Mouse (Mus musculus) liver, adult (tissue): ENCODE data around the gene Gjc3.

ENCODE experiments used
- GATA4 ChIP-seq: IDR thresholded peaks from 2 replicates; pipeline ENCODE4 v1.6.1; 2014; ENCODE audit warnings: mild to moderate bottlenecking, low read length; ENCODE audit not compliant: insufficient replicate concordance

Gjc3 gene

GRCm38 (mm10) chr5:137962945-137963344 is at the start of gene Gjc3:
Gjc3 (minus strand) TSS chr5:137963098.
- TF ChIP-seq GATA4 = no peak

DNA sequence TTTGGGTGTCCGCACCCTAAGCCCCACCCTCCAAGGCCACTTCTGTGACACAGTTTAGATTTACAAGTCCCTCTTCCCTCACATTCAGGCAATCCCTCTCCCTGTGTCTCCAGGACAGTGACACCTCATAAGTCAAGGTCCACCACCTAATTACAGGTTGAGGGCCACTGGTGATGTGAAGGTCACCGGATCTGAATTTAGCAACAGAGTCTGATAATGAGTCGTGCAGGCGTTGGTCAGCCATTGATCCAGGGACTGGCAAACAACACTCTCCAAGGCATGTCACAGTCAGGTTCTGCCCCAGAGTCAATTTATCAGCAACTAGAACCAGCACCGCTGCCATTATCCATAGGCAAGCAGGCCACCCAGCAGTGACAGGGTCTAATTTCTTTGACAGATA is 49.5 kb upstream of the Gjc3 start:
- peak; percentile 62; the same call in 1 of the 2 replicates for TF ChIP-seq GATA4

DNA sequence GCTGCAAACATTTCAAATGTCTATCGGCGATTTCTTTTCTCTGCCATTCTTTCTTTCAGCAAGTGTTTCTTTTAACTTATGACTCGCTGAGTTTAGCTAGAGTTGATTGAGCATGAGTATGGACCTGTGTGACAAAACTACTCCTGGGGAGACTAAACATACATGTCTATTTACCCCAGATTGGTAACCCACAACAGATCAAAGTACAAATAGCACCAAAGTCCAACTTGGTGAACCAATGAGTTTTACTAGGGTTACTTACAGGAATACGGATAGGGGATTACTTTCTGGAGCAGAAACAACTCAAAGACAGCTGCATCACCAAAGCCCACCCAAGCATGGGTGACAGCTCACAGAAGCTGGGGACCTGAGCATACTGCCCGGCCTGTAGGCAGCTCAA is 46.5 kb upstream of the Gjc3 start:
- no peak for TF ChIP-seq GATA4

- no peak for TF ChIP-seq GATA4
These were observed 23.5 kb upstream of the Gjc3 start for GRCm38 (mm10) chr5:137986351-137986750.

GRCm38 (mm10) chr5:137981300-137981699 is 18.4 kb upstream of the Gjc3 start, which contains the start of gene Azgp1:
Azgp1 (plus strand) TSS chr5:137981520.
- no peak for TF ChIP-seq GATA4

DNA sequence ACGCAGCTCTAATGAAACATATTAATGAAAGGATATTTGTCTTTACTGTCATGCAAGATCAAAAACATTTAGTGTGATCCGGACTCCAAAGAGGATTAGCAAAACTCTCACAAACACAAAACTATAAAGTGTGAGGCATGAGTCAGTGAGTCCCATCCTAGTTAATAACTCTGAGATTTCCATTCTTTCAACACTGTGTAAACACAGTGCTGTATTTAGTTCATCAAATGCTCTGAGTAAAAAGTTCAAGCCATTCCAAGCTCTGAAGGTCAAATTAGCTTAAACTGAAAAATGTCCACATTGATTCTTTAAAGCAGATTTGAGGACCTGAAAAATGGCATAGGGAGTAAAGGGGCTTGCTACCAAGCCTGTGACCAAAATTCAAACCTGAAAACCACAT is 16.2 kb upstream of the Gjc3 start:
- no peak for TF ChIP-seq GATA4

DNA sequence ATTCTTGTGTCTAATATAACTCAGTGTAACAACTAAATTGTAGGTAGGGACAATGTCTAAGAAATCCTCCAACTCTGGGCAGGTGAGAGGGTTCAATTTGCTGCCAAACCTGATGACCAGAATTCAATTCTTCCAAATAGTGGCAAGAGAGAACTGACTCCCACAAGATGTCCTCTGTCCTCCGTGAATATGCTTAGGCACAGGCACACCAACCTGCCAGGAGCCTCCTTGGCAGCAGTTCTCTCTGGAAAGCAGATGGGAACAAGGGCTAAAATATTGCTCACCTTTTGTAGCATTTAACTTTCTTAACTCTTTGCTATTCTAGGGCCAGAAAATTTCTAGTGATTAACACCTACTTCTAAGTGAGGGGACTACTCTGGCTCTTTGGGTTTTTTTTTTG is 14.4 kb upstream of the Gjc3 start:
- no peak for TF ChIP-seq GATA4

GRCm38 (mm10) chr5:137975434-137975833 is 12.5 kb upstream of the Gjc3 start:
- TF ChIP-seq GATA4 = no peak

DNA sequence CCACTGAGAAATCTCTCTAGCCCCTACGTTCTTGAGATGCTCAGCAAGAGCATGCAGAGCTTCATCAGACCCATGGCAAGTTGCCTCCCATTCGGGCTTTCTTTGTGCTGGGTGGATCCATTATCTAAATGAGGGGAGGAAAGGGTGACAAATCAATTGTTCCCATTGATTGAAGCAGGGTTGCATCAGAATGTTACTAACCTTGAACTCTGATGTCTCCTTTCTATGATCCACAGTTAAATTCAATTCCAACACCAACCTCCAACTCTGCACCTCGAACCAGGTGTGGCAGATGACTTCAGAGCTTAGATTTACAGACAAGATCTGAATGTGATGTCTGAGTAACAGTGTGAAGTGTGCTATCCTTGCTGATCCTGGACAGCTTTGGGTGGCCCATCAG is 11.8 kb upstream of the Gjc3 start:
- TF ChIP-seq GATA4 = peak; percentile 31; the same call in 1 of the 2 replicates

DNA sequence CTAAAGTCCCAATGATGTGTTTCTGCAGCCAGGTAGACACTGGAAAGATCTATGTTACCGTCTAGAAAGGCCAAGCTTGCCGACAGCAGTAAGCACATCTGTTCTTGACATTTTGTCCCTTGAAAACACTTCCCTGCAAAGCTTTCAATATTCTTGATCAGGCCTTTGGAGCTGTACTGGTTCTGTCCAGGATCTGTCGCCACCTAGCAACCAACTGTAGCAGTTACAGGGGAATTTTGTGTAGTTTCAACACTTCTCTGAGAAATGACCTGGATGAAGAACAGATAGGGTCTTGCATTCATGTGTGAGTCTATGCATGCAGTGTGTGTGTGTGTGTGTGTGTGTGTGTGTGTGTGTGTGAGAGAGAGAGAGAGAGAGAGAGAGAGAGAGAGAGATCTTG is 10.8 kb upstream of the Gjc3 start:
- no peak for TF ChIP-seq GATA4

DNA sequence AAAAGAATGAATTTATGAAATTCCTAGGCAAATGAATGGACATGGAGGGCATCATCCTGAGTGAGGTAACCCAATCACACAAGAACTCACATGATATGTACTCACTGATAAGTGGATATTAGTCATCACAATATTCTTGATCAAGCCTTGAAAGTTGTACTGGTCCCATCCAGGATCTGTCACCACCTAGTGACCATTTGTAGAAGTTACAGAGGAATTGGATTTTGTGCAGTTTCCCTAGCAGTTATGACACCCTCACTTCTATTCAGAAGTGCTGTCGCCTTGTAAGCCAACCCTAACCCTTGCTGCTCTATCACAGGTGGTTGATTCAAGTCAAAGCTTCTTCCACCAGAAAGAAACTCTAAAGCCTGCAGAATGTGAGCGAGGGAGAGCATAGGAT is 10.3 kb upstream of the Gjc3 start:
- TF ChIP-seq GATA4 = no peak

DNA sequence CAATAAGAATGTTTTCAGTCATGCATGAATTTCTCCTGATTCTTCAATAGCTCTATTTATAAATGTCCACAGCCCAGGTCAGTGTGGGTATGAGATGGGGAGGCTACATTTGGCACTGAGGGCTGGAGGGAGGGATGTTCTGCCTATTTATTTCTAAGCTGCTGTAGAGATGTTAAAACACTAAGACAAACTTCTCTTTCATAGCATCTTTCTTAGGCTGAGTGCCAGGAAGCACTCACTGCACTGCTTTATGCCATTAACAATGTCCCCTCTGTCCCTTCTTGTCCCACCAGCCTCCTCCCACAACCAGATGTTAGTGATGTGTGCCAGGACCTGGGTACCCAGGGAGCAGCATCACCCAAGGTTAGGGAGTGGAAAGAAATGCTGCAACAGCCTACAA is 3.6 kb upstream of the Gjc3 start:
- no peak for TF ChIP-seq GATA4

- TF ChIP-seq GATA4 = no peak
These were observed 6.5 kb downstream of the Gjc3 start for GRCm38 (mm10) chr5:137956404-137956803.

DNA sequence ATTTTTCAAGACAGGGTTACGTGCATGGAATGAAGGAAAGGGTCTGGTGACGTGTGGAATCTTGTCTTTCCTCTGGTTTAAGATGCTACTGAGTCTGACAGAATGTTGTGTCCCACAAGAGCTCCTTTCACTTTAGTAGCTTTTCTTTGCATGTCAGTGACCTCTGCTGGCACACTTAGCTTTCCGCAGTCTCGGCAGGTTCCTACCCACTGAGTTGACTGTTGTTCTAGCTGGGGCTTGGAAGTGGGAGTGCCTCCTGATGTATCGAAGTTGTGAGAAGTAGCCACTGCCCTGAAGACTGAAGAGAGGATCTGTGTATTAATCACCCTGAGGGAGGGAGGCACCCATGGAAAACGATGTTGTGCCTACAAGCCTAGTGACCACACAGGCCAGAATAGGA is 11.7 kb downstream of the Gjc3 start:
- TF ChIP-seq GATA4 = no peak

GRCm38 (mm10) chr5:137947303-137947702 is 15.6 kb downstream of the Gjc3 start:
- TF ChIP-seq GATA4 = no peak

- TF ChIP-seq GATA4 = no peak
These were observed 19.8 kb downstream of the Gjc3 start for GRCm38 (mm10) chr5:137943133-137943532.

GRCm38 (mm10) chr5:137940948-137941347 is 21.9 kb downstream of the Gjc3 start:
- no peak for TF ChIP-seq GATA4

DNA sequence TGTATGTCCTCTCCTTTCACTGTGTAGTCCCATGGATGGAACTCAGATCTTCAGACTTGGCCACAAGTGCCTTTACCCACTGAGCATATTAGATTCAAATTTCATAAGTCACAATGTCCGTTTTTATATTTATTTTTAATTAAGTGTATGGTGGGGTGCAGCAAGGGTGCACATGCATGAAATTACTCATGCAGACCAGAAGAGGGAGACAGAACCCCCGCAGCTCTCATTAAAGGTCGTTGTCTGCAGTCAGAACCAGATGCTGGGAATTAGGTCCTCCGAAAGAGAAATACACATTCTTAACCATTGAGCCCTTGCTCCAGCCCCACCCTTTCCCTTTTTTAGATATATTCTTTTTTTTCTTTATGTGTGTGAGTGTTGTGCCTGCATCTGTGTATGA is 25.7 kb downstream of the Gjc3 start:
- TF ChIP-seq GATA4 = no peak

DNA sequence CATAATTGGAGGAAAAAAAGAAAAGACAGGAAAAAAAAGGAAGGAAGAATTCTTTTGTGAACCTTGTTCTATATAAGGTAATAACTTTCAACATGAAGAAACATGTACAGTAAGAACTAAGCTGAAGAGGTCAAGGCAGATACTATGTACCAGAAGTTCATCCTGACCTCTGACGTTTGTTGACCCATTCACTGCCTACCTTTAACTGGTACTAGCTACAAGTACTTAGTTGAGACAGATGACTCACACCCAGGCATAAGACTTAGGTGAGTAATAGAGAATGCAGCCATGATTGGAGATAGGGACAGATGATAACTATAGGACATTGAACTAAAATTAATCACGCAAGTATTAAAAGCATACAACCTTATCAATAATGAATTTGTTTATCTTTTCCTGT is 26.4 kb downstream of the Gjc3 start:
- TF ChIP-seq GATA4 = no peak

DNA sequence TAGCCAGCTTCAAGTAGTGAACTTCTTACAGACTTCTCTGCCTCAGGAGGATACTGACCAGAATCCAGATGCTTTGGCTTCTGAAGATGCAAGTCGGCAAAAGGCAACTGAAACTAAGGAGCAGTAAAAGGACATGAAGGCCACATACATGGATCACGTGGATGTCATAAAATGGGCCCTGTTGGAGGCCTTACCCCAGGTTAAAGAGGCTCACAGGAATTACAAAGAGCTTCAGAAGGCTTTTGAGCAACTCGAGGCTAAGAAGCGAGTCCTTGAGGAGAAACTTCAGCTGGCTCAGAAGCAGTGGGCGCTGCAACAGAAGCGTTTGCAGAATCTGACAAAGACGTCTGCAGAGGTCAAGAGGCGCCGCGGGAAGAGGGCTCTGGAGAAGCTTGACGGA is 34.5 kb downstream of the Gjc3 start:
- TF ChIP-seq GATA4 = no peak
